Mouse (Mus musculus): ENCODE results near the gene Gm28043. TPM values are rescaled to one million over a fixed set of nuclear protein-coding genes. Genes with fewer than 3 reads are reported as not detected.
A peak's percentile ranks its signal among the peaks of the same experiment; 100 is the strongest.
"Not testable (repeated sequence)": the region's sequence is repeated elsewhere in the genome, so short reads cannot be mapped to it uniquely, and the experiment has no call there.

The Gm28043 gene
- polyA plus RNA-seq, 1 experiment from 2014 or later: 4.0 TPM

- WGBS: 33% methylated on average over 3 of the region's 3 CpGs
These were observed 90.1 kb downstream of the Gm28043 start for GRCm38 (mm10) chr17:29704781-29705180.

GRCm38 (mm10) chr17:29705881-29706280, 91.2 kb downstream of the Gm28043 start:
- Histone ChIP-seq H3K4me1 (peaks cover 85% of the 10 kb centered on the region), H3K4me2 (no peak overlapping the region)
- 84% methylated on average over 5 of the region's 5 CpGs for WGBS

More at GRCm38 (mm10) chr17:29704781-29705180, 90.1 kb downstream of the Gm28043 start:
- Histone ChIP-seq H3K27ac (0 out of 2 replicates have a peak overlapping the region, but pooled peaks have one; percentile 72), H3K4me3 (no peak overlapping the region), H3K4me1 (peaks cover 74% of the 10 kb centered on the region), H3K36me3 (ENCODE audit: poor library complexity, severe bottlenecking) (peaks cover 45% of the 10 kb centered on the region), H3K4me2 (no peak overlapping the region), H3K9me3 (replicated peaks) (no peaks in the 10 kb centered on the region), H3K9ac (no peak overlapping the region), H3K27me3 (no peaks in the 10 kb centered on the region)
- ATAC-seq: peak; percentile 57

GRCm38 (mm10) chr17:29706981-29707545, 92.4 kb downstream of the Gm28043 start:
- WGBS: 28% methylated on average over 5 of the region's 5 CpGs
- no peak for ATAC-seq
- Histone ChIP-seq H3K4me2 (no peak overlapping the region), H3K4me1 (peaks cover 95% of the 10 kb centered on the region), H3K4me3 (no peak overlapping the region), H3K9ac (peak overlapping the region; percentile 40; the same call in 1 of the 2 replicates), H3K36me3 (ENCODE audit: poor library complexity, severe bottlenecking) (peaks cover 22% of the 10 kb centered on the region), H3K27me3 (no peaks in the 10 kb centered on the region), H3K9me3 (replicated peaks) (no peaks in the 10 kb centered on the region), H3K27ac (peak overlapping the region; percentile 51)

More at GRCm38 (mm10) chr17:29705881-29706280, 91.2 kb downstream of the Gm28043 start:
- Histone ChIP-seq H3K9me3 (replicated peaks) (no peaks in the 10 kb centered on the region), H3K27me3 (no peaks in the 10 kb centered on the region), H3K9ac (no peak overlapping the region), H3K36me3 (ENCODE audit: poor library complexity, severe bottlenecking) (peaks cover 34% of the 10 kb centered on the region), H3K4me3 (no peak overlapping the region), H3K27ac (no peak overlapping the region)
- ATAC-seq: no peak

- H3K4me2 ChIP-seq: no peak overlapping the region
- H3K27ac ChIP-seq: no peak overlapping the region; the same call in 1 of the 2 replicates
- no peaks in the 10 kb centered on the region for H3K27me3 ChIP-seq
- peaks cover 92% of the 10 kb centered on the region for H3K4me1 ChIP-seq
- no peak for ATAC-seq
- peaks cover 5% of the 10 kb centered on the region; the same call in 1 of the 2 replicates for H3K36me3 ChIP-seq (ENCODE audit: poor library complexity, severe bottlenecking)
- 80% methylated on average over 5 of the region's 5 CpGs for WGBS
- H3K9me3 ChIP-seq (replicated peaks): no peaks in the 10 kb centered on the region
- H3K4me3 ChIP-seq: no peak overlapping the region
- H3K9ac ChIP-seq: peak overlapping the region; percentile 40; the same call in 1 of the 2 replicates
These were observed 94.1 kb downstream of the Gm28043 start for GRCm38 (mm10) chr17:29708783-29709182.

GRCm38 (mm10) chr17:29710562-29711044, 95.9 kb downstream of the Gm28043 start:
- 58% methylated on average over 11 of the region's 11 CpGs for WGBS
- no peak overlapping the region for H3K9ac ChIP-seq
- no peak overlapping the region for H3K4me3 ChIP-seq
- peaks cover 80% of the 10 kb centered on the region for H3K4me1 ChIP-seq
- peak overlapping the region; percentile 23 for H3K4me2 ChIP-seq
- H3K9me3 ChIP-seq (replicated peaks): no peaks in the 10 kb centered on the region
- 0 out of 2 replicates have a peak, but pooled peaks cover 5% of the 10 kb centered on the region for H3K36me3 ChIP-seq (ENCODE audit: poor library complexity, severe bottlenecking)
- peak overlapping the region; percentile 91 for H3K27ac ChIP-seq
- peak; percentile 72 for ATAC-seq
- no peaks in the 10 kb centered on the region for H3K27me3 ChIP-seq

GRCm38 (mm10) chr17:29711076-29711744, 96.5 kb downstream of the Gm28043 start:
- Histone ChIP-seq H3K27me3 (no peaks in the 10 kb centered on the region), H3K27ac (peak overlapping the region; percentile 91), H3K9ac (no peak overlapping the region), H3K4me2 (peak overlapping the region; percentile 23), H3K4me1 (peaks cover 80% of the 10 kb centered on the region), H3K4me3 (no peak overlapping the region), H3K9me3 (replicated peaks) (no peaks in the 10 kb centered on the region), H3K36me3 (ENCODE audit: poor library complexity, severe bottlenecking) (0 out of 2 replicates have a peak, but pooled peaks cover 5% of the 10 kb centered on the region)
- 43% methylated on average over 19 of the region's 19 CpGs for WGBS
- ATAC-seq: no peak

- peak overlapping the region; percentile 91 for H3K27ac ChIP-seq
- H3K27me3 ChIP-seq: no peaks in the 10 kb centered on the region
- 66% methylated on average over 8 of the region's 8 CpGs for WGBS
- ATAC-seq: no peak
- H3K9me3 ChIP-seq (replicated peaks): no peaks in the 10 kb centered on the region
- no peak overlapping the region for H3K4me3 ChIP-seq
- H3K36me3 ChIP-seq (ENCODE audit: poor library complexity, severe bottlenecking): 0 out of 2 replicates have a peak, but pooled peaks cover 5% of the 10 kb centered on the region
- peak overlapping the region; percentile 8; the same call in 1 of the 2 replicates for H3K4me2 ChIP-seq
- peaks cover 77% of the 10 kb centered on the region for H3K4me1 ChIP-seq
- H3K9ac ChIP-seq: no peak overlapping the region; the same call in 1 of the 2 replicates
These were observed 97.2 kb downstream of the Gm28043 start for GRCm38 (mm10) chr17:29711745-29712431.

GRCm38 (mm10) chr17:29712565-29712964, 97.9 kb downstream of the Gm28043 start:
- Histone ChIP-seq H3K4me3 (no peak overlapping the region), H3K27ac (peak overlapping the region; percentile 91), H3K9ac (no peak overlapping the region), H3K4me1 (peaks cover 75% of the 10 kb centered on the region), H3K9me3 (replicated peaks) (no peaks in the 10 kb centered on the region), H3K27me3 (no peaks in the 10 kb centered on the region), H3K36me3 (ENCODE audit: poor library complexity, severe bottlenecking) (0 out of 2 replicates have a peak, but pooled peaks cover 5% of the 10 kb centered on the region), H3K4me2 (no peak overlapping the region)
- ATAC-seq: no peak
- 48% methylated on average over 7 of the region's 7 CpGs for WGBS

- not testable (repeated sequence) for H3K27me3 ChIP-seq; H3K4me2 ChIP-seq; H3K27ac ChIP-seq; H3K9me3 ChIP-seq (replicated peaks); H3K4me3 ChIP-seq; ATAC-seq; H3K36me3 ChIP-seq (ENCODE audit: poor library complexity, severe bottlenecking); H3K9ac ChIP-seq
- WGBS: 97% methylated on average over 4 of the region's 4 CpGs
- H3K4me1 ChIP-seq: peaks cover 63% of the 10 kb centered on the region
These were observed 99.1 kb downstream of the Gm28043 start for GRCm38 (mm10) chr17:29713734-29714133.

- Histone ChIP-seq H3K27ac (peak within 1 kb of the TSS; percentile 3; the same call in 1 of the 2 replicates), H3K4me1 (peaks cover 42% of the 10 kb centered on the region), H3K36me3 (ENCODE audit: poor library complexity, severe bottlenecking) (0 out of 2 replicates have a peak, but pooled peaks cover 5% of the 10 kb centered on the region), H3K9ac (peak within 1 kb of the TSS; percentile 69), H3K4me2 (peak within 1 kb of the TSS; percentile 77), H3K4me3 (peak within 1 kb of the TSS; percentile 49), H3K27me3 (no peaks in the 10 kb centered on the region), H3K9me3 (replicated peaks) (no peaks in the 10 kb centered on the region)
- WGBS: 6% methylated on average over 41 of the region's 41 CpGs
- peak; percentile 96 for ATAC-seq
These were observed 102.2 kb downstream of the Gm28043 start, which contains the start of gene Ccdc167 for GRCm38 (mm10) chr17:29716732-29717445. Ccdc167 (minus strand) TSS chr17:29717044.

GRCm38 (mm10) chr17:29718660-29719059, 104.0 kb downstream of the Gm28043 start:
- 0 out of 2 replicates have a peak overlapping the region, but pooled peaks have one; percentile 10 for H3K27ac ChIP-seq
- ATAC-seq: no peak

More at GRCm38 (mm10) chr17:29718660-29719059, 104.0 kb downstream of the Gm28043 start:
- 77% methylated on average over 8 of the region's 8 CpGs for WGBS
- no peaks in the 10 kb centered on the region for H3K27me3 ChIP-seq
- H3K4me3 ChIP-seq: no peak overlapping the region
- no peak overlapping the region for H3K9ac ChIP-seq
- no peak overlapping the region for H3K4me2 ChIP-seq
- H3K9me3 ChIP-seq (replicated peaks): no peaks in the 10 kb centered on the region
- H3K36me3 ChIP-seq (ENCODE audit: poor library complexity, severe bottlenecking): 0 out of 2 replicates have a peak, but pooled peaks cover 5% of the 10 kb centered on the region
- peaks cover 26% of the 10 kb centered on the region for H3K4me1 ChIP-seq

Data from forebrain, embryonic 13.5 days (tissue).